Mouse (Mus musculus) hindlimb bud, embryonic 11.5 days (tissue): ENCODE results near the gene Olfr986.
"Not testable (repeated sequence)": the region's sequence is repeated elsewhere in the genome, so short reads cannot be mapped to it uniquely, and the experiment has no call there.

Source experiments
- DNase-seq: peaks from one replicate; pipeline ENCODE4 v3.0.0-alpha.2; 2012; ENCODE audit warnings: low read depth, low spot score; ENCODE audit errors: extremely low spot score

Gene Olfr986

GRCm38 (mm10) chr9:40180620-40181019 lies at the start of gene Olfr986:
Olfr986 (plus strand) TSS chr9:40180920.
- DNase-seq = no peak

GRCm38 (mm10) chr9:40136987-40137688 lies 43.6 kb upstream of the Olfr986 start:
- DNase-seq = no peak

GRCm38 (mm10) chr9:40139484-40139883 lies 41.2 kb upstream of the Olfr986 start:
- no peak for DNase-seq

GRCm38 (mm10) chr9:40141544-40141943 lies 39.2 kb upstream of the Olfr986 start:
- DNase-seq = no peak

- no peak for DNase-seq
Measured at GRCm38 (mm10) chr9:40155118-40155644, 25.5 kb upstream of the Olfr986 start.

- no peak for DNase-seq
Measured at GRCm38 (mm10) chr9:40166446-40166845, 14.3 kb upstream of the Olfr986 start.

- DNase-seq = no peak
Measured at GRCm38 (mm10) chr9:40177017-40177416, 3.7 kb upstream of the Olfr986 start.

GRCm38 (mm10) chr9:40185166-40185565 lies 4.4 kb downstream of the Olfr986 start:
- not testable (repeated sequence) for DNase-seq

GRCm38 (mm10) chr9:40191086-40191876 lies 10.6 kb downstream of the Olfr986 start:
- peak; percentile 1 for DNase-seq

- DNase-seq = peak; percentile 56
Measured at GRCm38 (mm10) chr9:40192098-40193038, 11.6 kb downstream of the Olfr986 start, which contains the start of gene Zfp202. Zfp202 (plus strand) TSS chr9:40192316.

GRCm38 (mm10) chr9:40195981-40196380 lies 15.3 kb downstream of the Olfr986 start:
- DNase-seq = no peak

- no peak for DNase-seq
Measured at GRCm38 (mm10) chr9:40206546-40206950, 25.8 kb downstream of the Olfr986 start.

- no peak for DNase-seq
Measured at GRCm38 (mm10) chr9:40210744-40211143, 30.0 kb downstream of the Olfr986 start.

GRCm38 (mm10) chr9:40214058-40214457 lies 33.3 kb downstream of the Olfr986 start:
- DNase-seq = no peak

GRCm38 (mm10) chr9:40216651-40217050 lies 35.9 kb downstream of the Olfr986 start:
- DNase-seq = no peak

GRCm38 (mm10) chr9:40224289-40224688 lies 43.6 kb downstream of the Olfr986 start:
- DNase-seq = no peak

GRCm38 (mm10) chr9:40227874-40228789 lies 47.4 kb downstream of the Olfr986 start:
- DNase-seq = no peak

GRCm38 (mm10) chr9:40228804-40229331 lies 48.1 kb downstream of the Olfr986 start:
- no peak for DNase-seq

- DNase-seq = no peak
Measured at GRCm38 (mm10) chr9:40229479-40229878, 48.8 kb downstream of the Olfr986 start.
